Mouse (Mus musculus) embryonic facial prominence, embryonic 14.5 days (tissue): ENCODE measurements around the gene Fam205a4. TPM values are rescaled to one million over a fixed set of nuclear protein-coding genes. Genes with fewer than 3 reads are reported as not detected.
"Not testable (repeated sequence)": the region's sequence is repeated elsewhere in the genome, so short reads cannot be mapped to it uniquely, and the experiment has no call there.

ENCODE experiments used
- ATAC-seq: fragments of 200-750 bp; cut with Nextera tagmentation; 2 replicates; pipeline ENCODE4 v1.8.0; 2017; ENCODE audit warnings: low read depth, moderate number of reproducible peaks, moderate TSS enrichment
- DNase-seq: peaks from one replicate; pipeline ENCODE4 v3.0.0-alpha.2; 2015; ENCODE audit warnings: low spot score
- H3K27ac ChIP-seq: fragments of 300-500 bp; sonication (generic); replicated peaks from 2 replicates; pipeline ENCODE4 v1.5.1; 2014; ENCODE audit warnings: low read depth, mild to moderate bottlenecking, low read length, moderate library complexity
- H3K27me3 ChIP-seq: fragments of 300-500 bp; sonication (generic); replicated peaks from 2 replicates; pipeline ENCODE4 v1.6.1; 2014; ENCODE audit warnings: low read length; ENCODE audit not compliant: control insufficient read depth, insufficient read depth
- H3K36me3 ChIP-seq: fragments of 300-500 bp; sonication (generic); 2 replicates; pipeline ENCODE4 v1.6.1; 2014; ENCODE audit warnings: low read length, mixed read lengths; ENCODE audit not compliant: control insufficient read depth, insufficient read depth
- H3K4me1 ChIP-seq: fragments of 300-500 bp; sonication (generic); 2 replicates; pipeline ENCODE4 v1.6.1; 2014; ENCODE audit warnings: antibody characterized with exemption, low read length; ENCODE audit not compliant: control insufficient read depth, insufficient read depth
- H3K4me2 ChIP-seq: fragments of 300-500 bp; sonication (generic); 2 replicates; pipeline ENCODE4 v1.6.1; 2014; ENCODE audit warnings: low read depth, mild to moderate bottlenecking, low read length, moderate library complexity, mixed read lengths
- H3K4me3 ChIP-seq: fragments of 300-500 bp; sonication (generic); 2 replicates; pipeline ENCODE4 v1.5.1; 2014; ENCODE audit warnings: low read depth, mild to moderate bottlenecking, low read length
- H3K9ac ChIP-seq: fragments of 300-500 bp; sonication (generic); 2 replicates; pipeline ENCODE4 v1.6.1; 2014; ENCODE audit warnings: low read depth, mild to moderate bottlenecking, low read length, moderate library complexity, mixed read lengths
- H3K9me3 ChIP-seq: fragments of 300-500 bp; sonication (generic); 2 replicates; pipeline ENCODE4 v1.6.1; 2016; ENCODE audit warnings: low read length; ENCODE audit not compliant: control insufficient read depth
- WGBS: fragments of 180-500 bp; shearing (Covaris S2); extraction: QIAGEN DNeasy Blood & Tissue Kit; methylation state at CpG from one replicate; pipeline ENCODE4 v1.1.7; 2014; 5-methylcytosine and 5-hydroxymethylcytosine counted together
- polyA plus RNA-seq: library from polyadenylated mRNA; unstranded; fragments of >200 nt; fragmentation: Nextera tagmentation; extraction: Ambion mirVana; gene quantifications from 2 replicates; pipeline ENCODE4 v1.2.1, GENCODE M21; 2014

Fam205a4 gene
- 0.53 and 0.64 TPM in 2 replicates for polyA plus RNA-seq

- ATAC-seq, H3K9me3 ChIP-seq, H3K9ac ChIP-seq, H3K27me3 ChIP-seq, H3K27ac ChIP-seq, H3K36me3 ChIP-seq, H3K4me3 ChIP-seq, H3K4me1 ChIP-seq, DNase-seq, H3K4me2 ChIP-seq: not testable (repeated sequence)
- WGBS: no CpG with 5 or more reads among the region's 1 CpGs
Observed at GRCm38 (mm10) chr4:41965758-41966157, at the start of gene Fam205a4. Fam205a4 (plus strand) TSS chr4:41966058.

GRCm38 (mm10) chr4:41941272-41941671 is 24.6 kb upstream of the Fam205a4 start, which contains the start of gene Gm20878:
Gm20878 (plus strand) TSS chr4:41941572.
- H3K9me3 ChIP-seq, H3K4me2 ChIP-seq, H3K4me3 ChIP-seq, H3K9ac ChIP-seq, DNase-seq, H3K27ac ChIP-seq, H3K27me3 ChIP-seq, H3K36me3 ChIP-seq, H3K4me1 ChIP-seq, ATAC-seq: not testable (repeated sequence)
- no CpG with 5 or more reads among the region's 8 CpGs for WGBS

Other genes starting within 250 kb of the Fam205a4 start
- 112 and 117 TPM in 2 replicates for gene Dctn3, start 242.9 kb upstream of the Fam205a4 start, polyA plus RNA-seq
- gene Arid3c, start 234.9 kb upstream of the Fam205a4 start, polyA plus RNA-seq: 0.12 and 0.15 TPM in 2 replicates
- 35.1 and 36.5 TPM in 2 replicates for gene Galt, start 210.8 kb upstream of the Fam205a4 start, polyA plus RNA-seq
- 77.9 and 79.7 TPM in 2 replicates for gene Sigmar1, start 209.9 kb upstream of the Fam205a4 start, polyA plus RNA-seq
- gene Ccl27a, start 191.8 kb upstream of the Fam205a4 start, polyA plus RNA-seq: 41.4 and 46.0 TPM in 2 replicates
- gene Gm21541, start 62.4 kb upstream of the Fam205a4 start, polyA plus RNA-seq: 53.6 TPM in 1 of 2 replicates, not detected in the other
- 1.2 and 2.1 TPM in 2 replicates for gene Gm20878, start 24.5 kb upstream of the Fam205a4 start, polyA plus RNA-seq
- not detected in 2 replicates for gene Gm21093, start 68.7 kb downstream of the Fam205a4 start, polyA plus RNA-seq
- not detected in 2 replicates for gene Gm3893, start 125.1 kb downstream of the Fam205a4 start, polyA plus RNA-seq
- 0.43 TPM in 1 of 2 replicates, not detected in the other for gene Gm13304, start 148.8 kb downstream of the Fam205a4 start, polyA plus RNA-seq
- 0.40 TPM in 1 of 2 replicates, not detected in the other for gene Gm13306, start 187.4 kb downstream of the Fam205a4 start, polyA plus RNA-seq
- 0.51 and 0.80 TPM in 2 replicates for gene Gm13305, start 202.5 kb downstream of the Fam205a4 start, polyA plus RNA-seq